Comparison of ENCODE assay signal across 31 mouse cellular contexts in genomic region chr5:149089860-149090259, GRCm38 (mm10).
"Had no signal": no experiment of that assay in that cellular context is flagged by ENCODE, and none has a peak within 500 bp of the region (broad histone marks: within the 10 kb centered on the region; RNA-seq: fewer than 3 reads in every experiment).

No protein-coding gene starts in this region.

- H3K27me3 ChIP-seq: limb, embryonic 12.5 days; limb, embryonic 13.5 days; limb, embryonic 15.5 days; liver, embryonic 13.5 days; liver, embryonic 15.5 days; lung, embryonic 15.5 days; midbrain, embryonic 12.5 days; midbrain, embryonic 13.5 days; midbrain, embryonic 15.5 days had no signal

- H3K9me3 ChIP-seq: limb, embryonic 10.5 days; limb, embryonic 12.5 days; limb, embryonic 13.5 days; limb, embryonic 15.5 days; liver, embryonic 12.5 days; liver, embryonic 13.5 days; liver, embryonic 15.5 days; lung, embryonic 15.5 days; midbrain, embryonic 10.5 days; midbrain, embryonic 12.5 days; midbrain, embryonic 13.5 days; midbrain, embryonic 15.5 days had no signal

- H3K27ac ChIP-seq: left cerebral cortex, adult 2 months; limb, embryonic 10.5 days; limb, embryonic 12.5 days; limb, embryonic 13.5 days; limb, embryonic 15.5 days; liver, embryonic 12.5 days; liver, embryonic 13.5 days; liver, embryonic 14.5 days; liver, embryonic 15.5 days; lung, embryonic 15.5 days; macrophage; midbrain, embryonic 10.5 days; midbrain, embryonic 12.5 days; midbrain, embryonic 13.5 days; midbrain, embryonic 15.5 days had no signal

- ATAC-seq: liver, embryonic 12.5 days; liver, postnatal 0 days; lung, postnatal 0 days; midbrain, embryonic 13.5 days; midbrain, embryonic 15.5 days; midbrain, embryonic 16.5 days had no signal

- H3K36me3 ChIP-seq: limb, embryonic 10.5 days; limb, embryonic 12.5 days; limb, embryonic 13.5 days; limb, embryonic 15.5 days; liver, embryonic 12.5 days; liver, embryonic 13.5 days; liver, embryonic 15.5 days; lung, embryonic 15.5 days; midbrain, embryonic 10.5 days; midbrain, embryonic 12.5 days; midbrain, embryonic 13.5 days; midbrain, embryonic 15.5 days had no signal

- H3K4me2 ChIP-seq: limb, embryonic 12.5 days; limb, embryonic 13.5 days; limb, embryonic 15.5 days; liver, embryonic 11.5 days; liver, embryonic 12.5 days; liver, embryonic 13.5 days; liver, embryonic 15.5 days; lung, embryonic 14.5 days; lung, embryonic 15.5 days; midbrain, embryonic 12.5 days; midbrain, embryonic 13.5 days; midbrain, embryonic 15.5 days had no signal

- DNase-seq: left cerebral cortex, postnatal 4 days; liver; liver, embryonic 13.5 days; liver, postnatal 0 days; lung, adult 18-20 months; lung, adult 2 months; lung, embryonic 14.5 days; lung, postnatal 10 days; lung, postnatal 14 days; lung, postnatal 36 days; lung, postnatal 4 days; midbrain, embryonic 14.5 days had no signal

- H3K4me1 ChIP-seq: limb, embryonic 10.5 days; limb, embryonic 12.5 days; limb, embryonic 13.5 days; limb, embryonic 15.5 days; lung, embryonic 15.5 days; midbrain, embryonic 10.5 days; midbrain, embryonic 12.5 days; midbrain, embryonic 13.5 days; midbrain, embryonic 15.5 days had no signal

- H3K4me3 ChIP-seq: left cerebral cortex, adult 2 months; limb, embryonic 10.5 days; limb, embryonic 12.5 days; limb, embryonic 13.5 days; limb, embryonic 15.5 days; liver, embryonic 12.5 days; liver, embryonic 13.5 days; liver, embryonic 15.5 days; lung, embryonic 15.5 days; megakaryocyte, embryonic 14.5 days; midbrain, embryonic 10.5 days; midbrain, embryonic 12.5 days; midbrain, embryonic 13.5 days; midbrain, embryonic 15.5 days; myocyte had no signal

- H3K9ac ChIP-seq: limb, embryonic 12.5 days; limb, embryonic 13.5 days; limb, embryonic 15.5 days; liver, embryonic 12.5 days; liver, embryonic 13.5 days; liver, embryonic 14.5 days; liver, embryonic 15.5 days; liver, postnatal 0 days; lung, embryonic 14.5 days; lung, embryonic 15.5 days; midbrain, embryonic 12.5 days; midbrain, embryonic 13.5 days; midbrain, embryonic 15.5 days had no signal
